Mouse (Mus musculus): ENCODE measurements around the gene Sh3bp5. TPM values are rescaled to one million over a fixed set of nuclear protein-coding genes. Genes with fewer than 3 reads are reported as not detected.
A peak's percentile ranks its signal among the peaks of the same experiment; 100 is the strongest.

The Sh3bp5 gene
- polyA plus RNA-seq, 1 experiment from 2014 or later: 26.7 TPM

- Histone ChIP-seq H3K9me3 (ENCODE audit: control insufficient read depth, low read length) (no peaks in the 10 kb centered on the region), H3K4me1 (ENCODE audit: control insufficient read depth, insufficient read depth, low read length) (peaks cover 23% of the 10 kb centered on the region), H3K4me2 (ENCODE audit: low read depth, severe bottlenecking) (no peak overlapping the region), H3K27ac (replicated peaks; ENCODE audit: low read depth, low read length) (no peak overlapping the region), H3K9ac (ENCODE audit: low read length) (no peak overlapping the region), H3K4me3 (ENCODE audit: low read depth, low read length) (no peak overlapping the region), H3K36me3 (ENCODE audit: control insufficient read depth, insufficient read depth, low read length) (peaks cover 2% of the 10 kb centered on the region; the same call in 1 of the 2 replicates), H3K27me3 (ENCODE audit: control insufficient read depth, insufficient read depth, low read length) (no peaks in the 10 kb centered on the region)
- DNase-seq (ENCODE audit: low spot score) (no peak), ATAC-seq (ENCODE audit: insufficient number of reproducible peaks, low FRiP score, low TSS enrichment, low read depth) (no peak)
- WGBS: 94% methylated on average over 8 of the region's 8 CpGs
Observed at GRCm38 (mm10) chr14:31389421-31390147, 46.3 kb downstream of the Sh3bp5 start.

DNA sequence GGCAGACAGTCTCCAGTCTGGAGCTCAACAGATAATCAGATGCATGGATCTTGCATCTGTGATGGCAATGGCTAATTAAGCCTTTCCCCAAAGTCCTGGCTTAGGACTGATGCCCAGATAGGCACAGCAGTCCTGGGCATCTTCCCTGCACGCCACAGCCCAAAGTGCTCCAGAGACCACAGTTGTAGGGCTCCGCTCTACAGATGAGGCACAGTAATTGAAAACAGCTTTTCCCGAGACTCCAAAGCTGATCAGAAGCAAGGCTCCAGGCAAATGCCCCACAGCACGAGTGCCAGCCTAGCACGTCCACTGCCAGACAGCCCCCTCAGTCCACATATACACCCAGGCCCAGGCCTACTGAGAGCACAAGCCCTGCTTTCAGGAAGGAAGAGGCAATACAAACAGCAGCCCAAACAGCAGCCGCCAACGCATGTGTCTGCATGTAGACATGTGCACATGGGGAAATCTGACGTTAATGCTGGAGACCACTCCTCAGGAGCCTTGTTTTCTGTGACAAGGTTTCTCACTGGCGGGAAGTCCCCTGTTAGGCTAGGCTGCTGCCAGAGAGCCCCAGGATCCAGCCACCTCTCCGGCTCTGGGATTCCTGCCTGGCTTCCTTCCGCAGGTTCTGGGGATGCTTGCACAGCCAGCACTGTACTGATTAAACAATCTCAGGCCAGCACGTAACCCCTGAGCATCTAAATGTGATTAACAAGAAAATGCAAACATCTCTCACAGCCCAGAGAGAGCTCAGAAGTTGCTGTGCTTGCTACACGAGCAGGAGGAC is 47.6 kb downstream of the Sh3bp5 start:
- no peaks in the 10 kb centered on the region for H3K27me3 ChIP-seq (ENCODE audit: control insufficient read depth, insufficient read depth, low read length)
- DNase-seq (ENCODE audit: low spot score) (peak; percentile 41), ATAC-seq (ENCODE audit: insufficient number of reproducible peaks, low FRiP score, low TSS enrichment, low read depth) (no peak)
- WGBS: 41% methylated on average over 13 of the region's 13 CpGs
- no peak overlapping the region for H3K4me3 ChIP-seq (ENCODE audit: low read depth, low read length)
- peaks cover 2% of the 10 kb centered on the region; the same call in 1 of the 2 replicates for H3K36me3 ChIP-seq (ENCODE audit: control insufficient read depth, insufficient read depth, low read length)
- peaks cover 23% of the 10 kb centered on the region for H3K4me1 ChIP-seq (ENCODE audit: control insufficient read depth, insufficient read depth, low read length)
- H3K27ac ChIP-seq (replicated peaks; ENCODE audit: low read depth, low read length): peak overlapping the region; percentile 1
- H3K9me3 ChIP-seq (ENCODE audit: control insufficient read depth, low read length): no peaks in the 10 kb centered on the region
- no peak overlapping the region for H3K9ac ChIP-seq (ENCODE audit: low read length)
- H3K4me2 ChIP-seq (ENCODE audit: low read depth, severe bottlenecking): no peak overlapping the region

DNA sequence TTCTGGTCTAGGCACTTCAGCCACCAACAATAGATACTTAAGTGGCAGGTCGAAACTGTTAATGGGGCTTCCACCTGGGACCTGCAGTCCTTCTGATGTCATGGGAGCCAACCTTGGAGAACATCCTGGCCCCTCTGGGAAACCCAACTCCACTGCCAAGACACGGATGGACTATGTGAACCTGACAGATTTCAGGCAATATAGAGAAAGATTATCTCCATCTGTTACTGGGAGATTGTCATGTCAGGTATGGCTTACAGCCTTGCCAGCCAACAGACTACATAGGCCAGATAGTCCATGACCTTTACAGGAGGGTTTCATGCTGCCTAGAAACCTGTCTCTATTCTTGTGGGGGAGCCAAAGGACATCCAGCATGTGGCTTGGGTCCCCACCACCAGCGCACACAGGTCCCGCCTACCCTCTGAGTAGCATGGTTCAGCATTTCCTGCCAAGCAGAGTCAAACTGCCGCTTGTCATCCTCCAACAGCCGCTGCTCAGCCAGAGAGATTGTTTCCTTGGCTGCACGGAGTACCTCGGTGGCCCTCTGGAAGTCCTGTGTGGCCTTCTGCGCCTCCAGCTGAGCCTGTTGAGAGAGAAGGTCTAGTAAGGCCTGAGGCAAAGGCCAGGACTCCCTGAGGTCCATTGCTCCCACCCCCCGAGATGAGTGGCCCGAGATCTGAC is 48.4 kb downstream of the Sh3bp5 start:
- H3K27ac ChIP-seq (replicated peaks; ENCODE audit: low read depth, low read length): no peak overlapping the region
- DNase-seq (ENCODE audit: low spot score): no peak
- 81% methylated on average over 11 of the region's 11 CpGs for WGBS

GRCm38 (mm10) chr14:31385977-31386697 is 49.7 kb downstream of the Sh3bp5 start:
- 57% methylated on average over 13 of the region's 13 CpGs for WGBS
- H3K4me3 ChIP-seq (ENCODE audit: low read depth, low read length): no peak overlapping the region
- peaks cover 23% of the 10 kb centered on the region for H3K4me1 ChIP-seq (ENCODE audit: control insufficient read depth, insufficient read depth, low read length)
- DNase-seq (ENCODE audit: low spot score): peak; percentile 74
- H3K27me3 ChIP-seq (ENCODE audit: control insufficient read depth, insufficient read depth, low read length): no peaks in the 10 kb centered on the region
- H3K9ac ChIP-seq (ENCODE audit: low read length): no peak overlapping the region
- no peak overlapping the region for H3K4me2 ChIP-seq (ENCODE audit: low read depth, severe bottlenecking)
- peaks cover 2% of the 10 kb centered on the region; the same call in 1 of the 2 replicates for H3K36me3 ChIP-seq (ENCODE audit: control insufficient read depth, insufficient read depth, low read length)
- H3K9me3 ChIP-seq (ENCODE audit: control insufficient read depth, low read length): no peaks in the 10 kb centered on the region
- no peak for ATAC-seq (ENCODE audit: insufficient number of reproducible peaks, low FRiP score, low TSS enrichment, low read depth)
- no peak overlapping the region for H3K27ac ChIP-seq (replicated peaks; ENCODE audit: low read depth, low read length)

More for the DNA sequence above, 48.4 kb downstream of the Sh3bp5 start:
- Histone ChIP-seq H3K9me3 (ENCODE audit: control insufficient read depth, low read length) (no peaks in the 10 kb centered on the region), H3K4me3 (ENCODE audit: low read depth, low read length) (no peak overlapping the region), H3K36me3 (ENCODE audit: control insufficient read depth, insufficient read depth, low read length) (peaks cover 2% of the 10 kb centered on the region; the same call in 1 of the 2 replicates), H3K27me3 (ENCODE audit: control insufficient read depth, insufficient read depth, low read length) (no peaks in the 10 kb centered on the region), H3K4me2 (ENCODE audit: low read depth, severe bottlenecking) (no peak overlapping the region), H3K9ac (ENCODE audit: low read length) (no peak overlapping the region), H3K4me1 (ENCODE audit: control insufficient read depth, insufficient read depth, low read length) (peaks cover 23% of the 10 kb centered on the region)
- ATAC-seq (ENCODE audit: insufficient number of reproducible peaks, low FRiP score, low TSS enrichment, low read depth): no peak

- ATAC-seq (ENCODE audit: insufficient number of reproducible peaks, low FRiP score, low TSS enrichment, low read depth): no peak
- no peaks in the 10 kb centered on the region for H3K9me3 ChIP-seq (ENCODE audit: control insufficient read depth, low read length)
- 0 out of 2 replicates have a peak overlapping the region, but pooled peaks have one; percentile 2 for H3K27ac ChIP-seq (replicated peaks; ENCODE audit: low read depth, low read length)
- 87% methylated on average over 5 of the region's 5 CpGs for WGBS
- H3K4me2 ChIP-seq (ENCODE audit: low read depth, severe bottlenecking): no peak overlapping the region
- no peak overlapping the region for H3K4me3 ChIP-seq (ENCODE audit: low read depth, low read length)
- DNase-seq (ENCODE audit: low spot score): no peak
- H3K27me3 ChIP-seq (ENCODE audit: control insufficient read depth, insufficient read depth, low read length): no peaks in the 10 kb centered on the region
- H3K36me3 ChIP-seq (ENCODE audit: control insufficient read depth, insufficient read depth, low read length): peaks cover 3% of the 10 kb centered on the region
- H3K9ac ChIP-seq (ENCODE audit: low read length): no peak overlapping the region
- peaks cover 23% of the 10 kb centered on the region for H3K4me1 ChIP-seq (ENCODE audit: control insufficient read depth, insufficient read depth, low read length)
Observed at GRCm38 (mm10) chr14:31385406-31385805, 50.5 kb downstream of the Sh3bp5 start.

DNA sequence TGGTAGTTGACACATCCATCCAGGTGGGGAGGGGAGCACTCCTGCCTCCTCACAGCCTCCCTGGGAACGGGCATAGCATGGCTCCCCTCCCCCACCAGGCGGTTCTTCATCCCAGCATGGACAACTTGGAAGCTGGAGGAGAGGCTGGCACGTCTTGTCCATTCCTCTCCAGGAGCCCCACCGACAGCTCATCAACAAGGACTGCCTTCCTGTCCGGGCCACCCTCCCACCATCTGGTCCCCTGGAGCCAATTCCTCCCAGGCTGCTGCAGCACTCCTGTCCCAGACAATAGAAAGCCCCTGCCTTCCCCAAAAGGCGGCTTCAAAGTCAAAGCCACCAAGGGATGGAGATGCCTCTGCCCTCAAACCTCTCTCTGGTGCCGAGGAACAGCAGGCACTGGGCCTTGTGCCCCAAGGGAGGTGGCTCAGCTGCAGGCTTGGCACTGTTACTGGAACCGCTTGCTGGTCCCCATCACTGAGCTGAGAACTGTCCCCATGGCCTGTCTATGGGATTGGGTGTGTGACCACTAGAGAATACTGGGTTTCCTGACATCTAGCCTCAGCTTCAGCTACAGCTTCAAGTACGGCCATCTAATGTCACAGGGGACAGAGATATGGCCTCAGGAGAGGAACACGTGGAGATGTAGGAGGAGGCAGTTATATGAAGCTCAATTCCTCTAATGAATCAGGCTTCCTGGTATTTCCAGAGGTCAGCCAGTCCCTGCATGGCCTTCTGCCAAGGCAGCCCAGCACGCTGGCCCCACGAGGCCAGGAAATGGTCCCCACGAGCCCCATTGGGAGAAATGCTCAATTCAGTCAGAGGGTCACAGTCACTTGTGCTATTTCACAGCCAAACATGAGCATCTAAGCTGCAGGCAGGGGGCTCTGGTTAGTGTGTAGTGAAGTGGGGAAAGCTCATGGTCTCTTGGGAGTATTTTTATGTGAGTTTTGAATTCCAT is 51.2 kb downstream of the Sh3bp5 start:
- Histone ChIP-seq H3K4me3 (ENCODE audit: low read depth, low read length) (no peak overlapping the region), H3K27ac (replicated peaks; ENCODE audit: low read depth, low read length) (no peak overlapping the region), H3K9me3 (ENCODE audit: control insufficient read depth, low read length) (no peaks in the 10 kb centered on the region), H3K36me3 (ENCODE audit: control insufficient read depth, insufficient read depth, low read length) (peaks cover 5% of the 10 kb centered on the region), H3K9ac (ENCODE audit: low read length) (no peak overlapping the region), H3K4me2 (ENCODE audit: low read depth, severe bottlenecking) (no peak overlapping the region), H3K4me1 (ENCODE audit: control insufficient read depth, insufficient read depth, low read length) (peaks cover 23% of the 10 kb centered on the region), H3K27me3 (ENCODE audit: control insufficient read depth, insufficient read depth, low read length) (no peaks in the 10 kb centered on the region)
- DNase-seq (ENCODE audit: low spot score) (no peak), ATAC-seq (ENCODE audit: insufficient number of reproducible peaks, low FRiP score, low TSS enrichment, low read depth) (no peak)
- WGBS: 76% methylated on average over 13 of the region's 13 CpGs

- Histone ChIP-seq H3K9me3 (ENCODE audit: control insufficient read depth, low read length) (no peaks in the 10 kb centered on the region), H3K4me2 (ENCODE audit: low read depth, severe bottlenecking) (no peak overlapping the region), H3K4me3 (ENCODE audit: low read depth, low read length) (no peak overlapping the region), H3K27ac (replicated peaks; ENCODE audit: low read depth, low read length) (no peak overlapping the region), H3K4me1 (ENCODE audit: control insufficient read depth, insufficient read depth, low read length) (peaks cover 15% of the 10 kb centered on the region), H3K27me3 (ENCODE audit: control insufficient read depth, insufficient read depth, low read length) (no peaks in the 10 kb centered on the region), H3K9ac (ENCODE audit: low read length) (no peak overlapping the region), H3K36me3 (ENCODE audit: control insufficient read depth, insufficient read depth, low read length) (peaks cover 5% of the 10 kb centered on the region)
- ATAC-seq (ENCODE audit: insufficient number of reproducible peaks, low FRiP score, low TSS enrichment, low read depth) (no peak), DNase-seq (ENCODE audit: low spot score) (no peak)
- 84% methylated on average over 11 of the region's 11 CpGs for WGBS
Observed at GRCm38 (mm10) chr14:31383470-31384050, 52.3 kb downstream of the Sh3bp5 start.

Data from limb, embryonic 11.5 days (tissue).